Mouse (Mus musculus) forebrain, embryonic 14.5 days (tissue): Measurements from ENCODE around the gene Ppp3ca. TPM values are rescaled to one million over a fixed set of nuclear protein-coding genes. Genes with fewer than 3 reads are reported as not detected.

ENCODE experiments used
- ATAC-seq: fragments of 200-750 bp; cut with Nextera tagmentation; 2 replicates; pipeline ENCODE4 v1.8.0; 2017; ENCODE audit warnings: mild to moderate bottlenecking, moderate library complexity
- DNase-seq: peaks from one replicate; pipeline ENCODE4 v3.0.0-alpha.2; 2015; ENCODE audit warnings: low spot score
- H3K27ac ChIP-seq: fragments of 300-500 bp; sonication (generic); 2 replicates; pipeline ENCODE4 v1.5.1; 2014; ENCODE audit warnings: low read depth, mild to moderate bottlenecking, control low read depth, low read length, moderate library complexity
- H3K27me3 ChIP-seq: fragments of 300-500 bp; sonication (generic); replicated peaks from 2 replicates; pipeline ENCODE4 v1.6.1; 2014; ENCODE audit warnings: low read length, control low read depth, mixed read lengths; ENCODE audit not compliant: control insufficient read depth, insufficient read depth
- H3K36me3 ChIP-seq: fragments of 300-500 bp; sonication (generic); 2 replicates; pipeline ENCODE4 v1.6.1; 2014; ENCODE audit warnings: low read length, control low read depth; ENCODE audit not compliant: control insufficient read depth, insufficient read depth
- H3K4me1 ChIP-seq: fragments of 300-500 bp; sonication (generic); 2 replicates; pipeline ENCODE4 v1.6.1; 2014; ENCODE audit warnings: antibody characterized with exemption, low read length, control low read depth; ENCODE audit not compliant: control insufficient read depth, insufficient read depth
- H3K4me2 ChIP-seq: fragments of 300-500 bp; sonication (generic); 2 replicates; pipeline ENCODE4 v1.6.1; 2014; ENCODE audit warnings: mild to moderate bottlenecking, control low read depth, low read length
- H3K4me3 ChIP-seq: fragments of 300-500 bp; sonication (generic); 2 replicates; pipeline ENCODE4 v1.5.1; 2014; ENCODE audit warnings: low read depth, low read length, control low read depth
- H3K9ac ChIP-seq: fragments of 300-500 bp; sonication (generic); 2 replicates; pipeline ENCODE4 v1.6.1; 2014; ENCODE audit warnings: mild to moderate bottlenecking, low read length, control low read depth, moderate library complexity
- H3K9me3 ChIP-seq: fragments of 300-500 bp; sonication (generic); replicated peaks from 2 replicates; pipeline ENCODE4 v1.6.1; 2016; ENCODE audit warnings: low read length, control low read depth, mixed read lengths; ENCODE audit not compliant: control insufficient read depth
- WGBS: fragments of 180-500 bp; shearing (Covaris S2); extraction: QIAGEN DNeasy Blood & Tissue Kit; methylation state at CpG from one replicate; pipeline ENCODE4 v1.1.7; 2014; 5-methylcytosine and 5-hydroxymethylcytosine counted together
- microRNA-seq: library from miRNA; unstranded; fragments of <30 nt; microRNA quantifications from one replicate; pipeline ENCODE4, GENCODE M21; 2016
- polyA plus RNA-seq: library from polyadenylated mRNA; unstranded; fragments of >200 nt; fragmentation: Nextera tagmentation; extraction: Ambion mirVana; gene quantifications from 2 replicates; pipeline ENCODE4 v1.2.1, GENCODE M21; 2014

The Ppp3ca gene
- polyA plus RNA-seq, 1 experiment from 2014 or later = 84.4 TPM

DNA sequence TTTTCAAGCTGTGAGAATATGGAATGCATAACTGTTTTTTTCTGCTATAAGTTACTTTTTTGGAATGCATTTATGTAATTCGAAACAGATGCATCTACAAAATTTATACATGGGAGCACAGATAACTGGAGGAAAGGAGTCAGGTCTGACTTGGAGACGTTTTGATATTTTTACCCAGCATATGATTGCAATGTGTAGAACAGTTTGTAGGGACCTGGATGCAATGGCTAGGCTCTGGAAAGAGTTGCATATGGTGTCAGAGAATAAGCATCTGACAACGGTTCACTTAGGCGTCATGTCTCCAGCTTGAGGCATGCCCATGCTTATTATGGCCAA is 311.6 kb downstream of the Ppp3ca start:
- no peak for ATAC-seq
- H3K9me3 ChIP-seq = no peaks in the 10 kb centered on the region
- H3K4me2 ChIP-seq = no peak overlapping the region
- no peak overlapping the region for H3K27ac ChIP-seq
- no peak overlapping the region for H3K9ac ChIP-seq
- H3K4me1 ChIP-seq = no peaks in the 10 kb centered on the region
- DNase-seq = no peak
- 85% methylated on average over 4 of the region's 4 CpGs for WGBS
- H3K36me3 ChIP-seq = no peaks in the 10 kb centered on the region
- H3K4me3 ChIP-seq = no peak overlapping the region
- no peaks in the 10 kb centered on the region for H3K27me3 ChIP-seq

DNA sequence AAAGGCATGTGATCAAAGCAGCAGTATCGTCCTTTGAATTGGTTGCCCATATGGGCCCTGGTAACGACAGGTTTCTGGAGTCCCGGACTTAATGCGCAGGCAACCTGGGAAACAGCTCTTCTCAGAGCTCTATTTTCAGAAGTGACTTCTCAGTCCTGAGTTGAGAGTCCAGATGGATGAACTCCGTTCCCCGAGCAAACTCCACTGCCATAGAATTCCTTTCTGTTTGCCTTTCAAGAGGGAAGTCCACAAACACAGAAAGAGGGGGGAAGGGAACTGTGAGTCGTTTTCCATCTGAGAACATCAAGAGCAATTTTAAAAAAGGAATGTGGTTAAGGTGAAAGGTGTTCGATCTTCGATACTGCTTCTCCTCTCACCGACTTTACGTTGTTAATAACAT is 312.1 kb downstream of the Ppp3ca start:
- no peaks in the 10 kb centered on the region for H3K9me3 ChIP-seq

DNA sequence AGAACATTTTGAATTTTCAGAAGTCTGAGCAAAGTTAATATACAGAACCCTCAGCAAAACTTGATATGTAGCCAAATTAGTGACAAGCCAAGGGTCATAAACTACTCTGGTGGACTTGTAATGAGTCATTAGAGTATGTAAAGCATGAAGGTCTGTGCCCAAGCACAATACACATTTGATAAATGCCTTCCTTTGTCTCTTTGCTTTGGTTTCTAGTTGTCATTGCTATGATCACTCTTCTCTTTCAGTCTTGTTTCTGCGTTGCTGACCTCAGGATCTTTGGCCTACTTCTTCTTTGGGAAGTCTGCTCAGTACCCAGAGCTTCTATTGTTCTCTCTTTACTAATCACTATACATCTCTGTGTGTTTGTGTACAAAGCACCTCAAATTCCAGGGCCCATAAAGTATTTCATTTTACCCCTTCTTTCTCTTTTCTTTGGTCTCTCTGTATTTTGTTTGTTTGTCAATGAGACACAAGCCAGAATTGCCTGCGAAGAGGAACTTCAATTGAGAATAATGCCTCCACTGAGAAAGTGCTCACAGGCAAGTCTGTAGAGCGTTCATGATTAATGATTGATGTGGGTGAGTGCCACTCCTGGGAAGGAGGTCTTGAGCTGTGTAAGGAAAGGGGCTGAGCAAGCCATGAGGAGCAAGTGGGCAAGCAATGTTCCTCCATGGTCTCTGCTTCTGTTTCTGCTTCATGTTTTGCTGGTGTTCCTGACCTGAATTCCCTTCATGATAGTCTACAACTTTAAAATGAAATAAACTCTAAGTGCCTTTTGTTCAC is 316.4 kb downstream of the Ppp3ca start:
- H3K4me2 ChIP-seq = no peak overlapping the region
- H3K9ac ChIP-seq = no peak overlapping the region
- H3K36me3 ChIP-seq = no peaks in the 10 kb centered on the region
- no peak overlapping the region for H3K4me3 ChIP-seq
- no peaks in the 10 kb centered on the region for H3K27me3 ChIP-seq
- 34% methylated on average over 3 of the region's 3 CpGs for WGBS
- H3K4me1 ChIP-seq = no peaks in the 10 kb centered on the region
- H3K9me3 ChIP-seq = no peaks in the 10 kb centered on the region
- DNase-seq = no peak
- ATAC-seq = no peak
- no peak overlapping the region for H3K27ac ChIP-seq

More for the DNA sequence above, 312.1 kb downstream of the Ppp3ca start:
- no peak overlapping the region for H3K9ac ChIP-seq
- no peaks in the 10 kb centered on the region for H3K36me3 ChIP-seq
- no peak overlapping the region for H3K4me3 ChIP-seq
- H3K27ac ChIP-seq = no peak overlapping the region
- no peak overlapping the region for H3K4me2 ChIP-seq
- no peak for DNase-seq
- WGBS = 89% methylated on average over 11 of the region's 11 CpGs
- no peak for ATAC-seq
- no peaks in the 10 kb centered on the region for H3K27me3 ChIP-seq
- H3K4me1 ChIP-seq = no peaks in the 10 kb centered on the region

Small RNA genes lying within 50 kb of the gene (microRNA-seq; reads per million reads assigned to microRNA genes)
- gene Gm44327 = not detected
